Mouse (Mus musculus): ENCODE measurements around the gene Ern2. TPM values are rescaled to one million over a fixed set of nuclear protein-coding genes. Genes with fewer than 3 reads are reported as not detected.

The Ern2 gene
- polyA plus RNA-seq (2012), result 0.10 TPM in 1 of 2 replicates, not detected in the other

DNA sequence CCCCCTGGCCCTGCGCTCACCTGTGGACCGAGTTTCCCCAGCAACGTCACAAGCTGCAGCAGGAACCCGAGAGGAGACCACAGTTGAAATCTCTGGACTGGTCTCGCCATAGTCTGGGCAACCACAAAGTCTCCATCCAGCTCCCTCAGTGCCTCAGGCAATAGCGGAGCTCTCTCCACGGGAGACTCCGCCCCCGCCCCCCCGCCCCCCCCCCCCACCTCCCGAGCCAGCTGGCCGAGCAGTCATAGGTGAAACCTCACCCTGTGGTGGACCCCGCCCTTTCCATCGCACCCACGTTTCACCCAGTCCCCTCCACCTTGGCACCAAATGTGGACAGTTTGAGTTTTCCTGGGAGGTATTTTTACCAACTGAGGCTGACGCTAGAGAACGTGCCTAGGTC, at the start of gene Ern2:
TSS of gene Ern2 (minus strand) at position 165 of the 400 bp plus-strand sequence.

GRCm38 (mm10) chr7:122219315-122219801, 33.4 kb upstream of the Ern2 start, which contains the start of gene Chp2:
Chp2 (plus strand) TSS chr7:122219496.

DNA sequence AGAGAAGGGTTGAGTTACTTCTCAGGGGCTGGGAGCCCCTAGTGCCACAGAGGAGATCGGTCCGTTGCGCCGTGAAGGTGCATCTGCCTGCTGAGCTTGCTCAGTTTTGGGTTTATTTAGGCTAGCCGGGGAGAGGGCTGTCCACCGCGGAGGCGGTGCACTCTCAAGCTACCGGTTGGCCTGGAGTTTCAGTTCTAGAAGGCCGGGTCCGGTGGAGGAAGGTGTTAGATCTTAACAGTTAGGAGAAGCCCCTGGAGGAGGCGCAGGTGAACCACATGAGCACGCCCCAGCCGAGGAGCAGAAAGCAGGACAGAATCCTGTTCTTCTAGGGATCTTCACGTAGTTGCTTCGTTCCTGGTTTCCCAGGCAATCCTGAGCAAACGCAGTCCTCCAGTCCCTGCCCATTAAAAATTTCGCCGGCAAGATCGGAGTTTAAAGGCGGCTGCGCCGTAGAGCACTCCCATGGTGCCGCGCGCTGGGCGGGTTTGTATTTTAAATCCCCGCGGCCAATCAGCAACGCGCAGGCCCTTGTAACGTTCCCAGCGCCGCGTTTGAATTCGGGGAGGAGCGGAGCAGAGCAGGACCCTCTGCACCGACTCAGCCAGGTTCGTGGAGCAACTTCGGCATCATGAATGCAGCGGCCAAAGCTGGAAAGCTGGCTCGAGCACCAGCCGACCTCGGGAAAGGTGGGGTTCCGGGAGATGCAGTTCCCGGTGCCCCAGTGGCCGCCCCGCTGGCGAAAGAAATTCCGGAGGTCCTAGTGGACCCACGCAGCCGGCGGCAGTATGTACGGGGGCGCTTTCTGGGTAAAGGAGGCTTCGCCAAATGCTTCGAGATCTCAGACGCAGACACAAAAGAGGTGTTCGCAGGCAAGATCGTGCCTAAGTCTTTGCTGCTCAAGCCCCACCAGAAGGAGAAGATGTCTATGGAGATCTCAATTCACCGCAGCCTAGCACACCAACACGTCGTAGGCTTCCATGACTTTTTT, 26.8 kb downstream of the Ern2 start, which contains the start of gene Plk1:
TSS of gene Plk1 (plus strand) at position 525 of the 988 bp plus-strand sequence.

GRCm38 (mm10) chr7:122132497-122133337, 53.3 kb downstream of the Ern2 start, which contains the start of the genes Palb2 and Dctn5:
Palb2 (minus strand) TSS chr7:122132985.
Dctn5 (plus strand) TSS chr7:122133041.

Other genes with a start within 250 kb of the Ern2 start
- 7.0 and 7.8 TPM in 2 replicates for gene Cog7, start 204.5 kb downstream of the Ern2 start, polyA plus RNA-seq (2012)
- 53.6 and 60.6 TPM in 2 replicates for gene Gga2, start 165.0 kb downstream of the Ern2 start, polyA plus RNA-seq (2012)
- 17.6 and 25.3 TPM in 2 replicates for gene Ubfd1, start 119.0 kb downstream of the Ern2 start, polyA plus RNA-seq (2012)
- gene Ears2, start 118.9 kb downstream of the Ern2 start, polyA plus RNA-seq (2012), result 10.0 and 11.0 TPM in 2 replicates
- gene Ndufab1, start 84.3 kb downstream of the Ern2 start, polyA plus RNA-seq (2012), result 656 and 702 TPM in 2 replicates
- gene Palb2, start 53.2 kb downstream of the Ern2 start, polyA plus RNA-seq (2012), result 2.2 and 2.7 TPM in 2 replicates
- 4.9 and 6.9 TPM in 2 replicates for gene Dctn5, start 53.2 kb downstream of the Ern2 start, polyA plus RNA-seq (2012)
- 46.1 and 77.7 TPM in 2 replicates for gene Plk1, start 26.8 kb downstream of the Ern2 start, polyA plus RNA-seq (2012)
- not detected in 2 replicates for gene Chp2, start 33.3 kb upstream of the Ern2 start, polyA plus RNA-seq (2012)
- gene Prkcb, start 102.5 kb upstream of the Ern2 start, polyA plus RNA-seq (2012), result 3.2 and 3.7 TPM in 2 replicates

All from megakaryocyte-erythroid progenitor cell, adult 5 weeks (primary cell).